Mouse (Mus musculus) thymus, postnatal 0 days (tissue): ENCODE data around the gene Glrp1. TPM values are rescaled to one million over a fixed set of nuclear protein-coding genes. Genes with fewer than 3 reads are reported as not detected.

Experiments
- DNase-seq: peaks from one replicate; pipeline ENCODE4 v3.0.0-alpha.2; 2015; ENCODE audit warnings: low spot score
- polyA plus RNA-seq: library from polyadenylated mRNA; unstranded; fragments of >200 nt; fragmentation: Nextera tagmentation; extraction: Ambion mirVana; gene quantifications from 2 replicates; pipeline ENCODE4 v1.2.1, GENCODE M21; 2015

The Glrp1 gene
- polyA plus RNA-seq, 1 experiment from 2014 or later = 0.31 TPM

- DNase-seq = no peak
These were observed 45.6 kb downstream of the Glrp1 start for GRCm38 (mm10) chr1:88464109-88464905.

GRCm38 (mm10) chr1:88463241-88463640, 46.6 kb downstream of the Glrp1 start:
- DNase-seq = no peak

- peak; percentile 44 for DNase-seq
These were observed 47.4 kb downstream of the Glrp1 start for GRCm38 (mm10) chr1:88462484-88462883.

- DNase-seq = no peak
These were observed 48.8 kb downstream of the Glrp1 start for GRCm38 (mm10) chr1:88461096-88461495.

GRCm38 (mm10) chr1:88459655-88460054, 50.2 kb downstream of the Glrp1 start:
- no peak for DNase-seq

GRCm38 (mm10) chr1:88459196-88459595, 50.7 kb downstream of the Glrp1 start:
- DNase-seq = no peak

GRCm38 (mm10) chr1:88456451-88457072, 53.3 kb downstream of the Glrp1 start:
- peak; percentile 81 for DNase-seq

GRCm38 (mm10) chr1:88455761-88456160, 54.1 kb downstream of the Glrp1 start:
- no peak for DNase-seq

- no peak for DNase-seq
These were observed 55.2 kb downstream of the Glrp1 start for GRCm38 (mm10) chr1:88454703-88455102.

GRCm38 (mm10) chr1:88452198-88452597, 57.7 kb downstream of the Glrp1 start:
- DNase-seq = no peak

- no peak for DNase-seq
These were observed 59.2 kb downstream of the Glrp1 start for GRCm38 (mm10) chr1:88450668-88451067.

Other genes starting within 250 kb of the Glrp1 start
- gene Hjurp, start 232.4 kb downstream of the Glrp1 start, polyA plus RNA-seq = 82.7 and 102 TPM in 2 replicates
- gene Trpm8, start 232.4 kb downstream of the Glrp1 start, polyA plus RNA-seq = not detected in 2 replicates
- gene Spp2, start 103.1 kb downstream of the Glrp1 start, polyA plus RNA-seq = 0.83 and 0.84 TPM in 2 replicates
- gene Arl4c, start 192.2 kb upstream of the Glrp1 start, polyA plus RNA-seq = 22.8 and 27.4 TPM in 2 replicates